Mouse (Mus musculus): ENCODE data around the gene Afmid. TPM values are rescaled to one million over a fixed set of nuclear protein-coding genes. Genes with fewer than 3 reads are reported as not detected.

Afmid gene
- total and polyA plus RNA-seq, 3 experiments: 3.3 to 3.8 TPM; not detected in 1

DNA sequence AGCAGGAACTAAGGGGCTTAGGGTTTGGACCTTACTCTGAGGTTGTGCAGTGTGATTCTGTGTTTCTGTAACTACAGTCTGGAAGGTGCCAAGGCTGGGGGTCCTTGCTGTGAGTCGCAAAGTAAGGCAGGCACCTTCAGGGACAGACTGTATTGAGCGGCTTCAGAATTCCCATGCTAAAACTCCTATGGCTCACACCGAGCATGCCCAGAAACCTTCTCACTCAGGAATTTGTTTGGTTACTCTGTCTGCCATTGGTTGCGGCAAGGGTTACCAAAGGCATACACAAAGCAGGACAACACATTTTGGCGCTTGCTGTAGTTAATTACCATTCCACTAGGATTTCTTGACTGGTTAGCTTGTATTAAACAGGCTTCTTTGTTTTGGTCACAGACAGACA lies 440 bp downstream of the Afmid start:
- TF ChIP-seq BHLHE40 (IDR thresholded peaks at IDR 0.05; ENCODE audit: borderline replicate concordance, low read depth, low read length) (no peak), CTCF (IDR thresholded peaks at IDR 0.05 in 2 of 3, conservative IDR thresholded peaks at IDR 0.05 in 1 of 3; ENCODE audit: control insufficient read depth in 1 of 3, insufficient read depth in 1 of 3, low read depth in 2 of 3, low read length in 3 of 3, poor library complexity in 1 of 3, severe bottlenecking in 1 of 3) (no peak), MYC (IDR thresholded peaks at IDR 0.05; ENCODE audit: low read depth, low read length) (no peak), MYB (IDR thresholded peaks at IDR 0.05; ENCODE audit: low read depth, low read length) (no peak), RAD21 (IDR thresholded peaks at IDR 0.05; ENCODE audit: low read depth, low read length) (no peak), SIN3A (IDR thresholded peaks at IDR 0.05; ENCODE audit: low read length) (no peak), GABPA (IDR thresholded peaks at IDR 0.05; ENCODE audit: low read depth, low read length) (no peak), JUND (IDR thresholded peaks at IDR 0.05; ENCODE audit: low read depth, low read length) (no peak), ELF1 (IDR thresholded peaks at IDR 0.05; ENCODE audit: low read depth, low read length) (no peak), ETS1 (IDR thresholded peaks at IDR 0.05; ENCODE audit: low read depth, low read length) (no peak), NELFE (IDR thresholded peaks at IDR 0.05; ENCODE audit: low read depth, low read length) (no peak), ZKSCAN1 (IDR thresholded peaks at IDR 0.05; ENCODE audit: low read depth, low read length) (no peak), ZNF384 (IDR thresholded peaks at IDR 0.05; ENCODE audit: low read depth, low read length) (no peak), CHD1 (IDR thresholded peaks at IDR 0.05; ENCODE audit: low read depth, low read length) (no peak), EP300 (IDR thresholded peaks at IDR 0.05; ENCODE audit: low read depth in 1 of 2, low read length in 2 of 2) (no peak), GATA1 (IDR thresholded peaks at IDR 0.05; ENCODE audit: low read depth, low read length) (no peak), POLR2AphosphoS2 (IDR thresholded peaks at IDR 0.05; ENCODE audit: low read length) (no peak), POLR2AphosphoS5 (IDR thresholded peaks at IDR 0.05; ENCODE audit: borderline replicate concordance, low read depth, low read length) (no peak), SMC3 (IDR thresholded peaks at IDR 0.05; ENCODE audit: low read depth, low read length) (no peak), CHD2 (IDR thresholded peaks at IDR 0.05; ENCODE audit: low read length) (no peak)
- H3K4me3 ChIP-seq (ENCODE audit: control insufficient read depth in 1 of 2, insufficient read depth in 1 of 2, low read depth in 2 of 2, low read length in 2 of 2): peak overlapping the region; percentile 41 to 80

DNA sequence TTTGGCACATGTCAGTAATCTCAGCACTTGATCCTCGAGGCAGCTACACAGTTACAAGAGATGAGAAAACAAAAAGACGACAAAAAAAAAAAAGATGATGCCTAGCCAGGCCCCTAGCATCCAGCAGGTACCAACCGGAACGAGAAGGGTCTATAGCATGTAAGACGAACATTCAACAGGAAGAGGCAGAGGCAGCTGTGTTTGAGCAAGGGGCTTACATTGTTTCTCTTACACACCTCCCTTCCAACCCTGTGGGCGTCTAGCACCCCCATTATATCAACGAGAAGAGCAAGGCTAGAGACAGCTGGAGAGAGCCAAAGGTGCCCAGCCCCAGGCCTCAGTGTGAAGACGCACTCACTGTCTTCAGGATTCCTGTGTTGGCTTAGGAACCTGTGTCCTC lies 1.2 kb downstream of the Afmid start:
- H3K79me2 ChIP-seq (ENCODE audit: control insufficient read depth, insufficient read depth, low read length, poor library complexity): peaks cover 24% of the 10 kb centered on the region
- H3K4me3 ChIP-seq (ENCODE audit: control insufficient read depth in 1 of 2, insufficient read depth in 1 of 2, low read depth in 2 of 2, low read length in 2 of 2): no peak overlapping the region
- H3K9me3 ChIP-seq (replicated peaks; ENCODE audit: insufficient read depth, low read length): no peaks in the 10 kb centered on the region
- no peak for DNase-seq (ENCODE audit: low read depth, low spot score)
- H3K27me3 ChIP-seq (ENCODE audit: control insufficient read depth in 1 of 2, insufficient read depth in 2 of 2, low read length in 2 of 2): no peaks in the 10 kb centered on the region
- peaks cover 0 to 46% of the 10 kb centered on the region in 2 experiments; a peak in 2 of 4 replicates for H3K36me3 ChIP-seq (ENCODE audit: control insufficient read depth in 1 of 2, insufficient read depth in 2 of 2, low read length in 2 of 2)
- H3K4me1 ChIP-seq (ENCODE audit: control insufficient read depth in 1 of 2, insufficient read depth in 2 of 2, low read length in 2 of 2): peaks cover 23 to 67% of the 10 kb centered on the region in 2 experiments
- 0 out of 2 replicates have a peak, but pooled peaks have one; percentile 21 for TF ChIP-seq MAX (IDR thresholded peaks at IDR 0.05; ENCODE audit: low read length)
- no peak for TF ChIP-seq MXI1 (IDR thresholded peaks at IDR 0.05; ENCODE audit: low read depth, low read length)
- no peak for TF ChIP-seq RCOR1 (IDR thresholded peaks at IDR 0.05; ENCODE audit: low read depth, low read length)
- 0 out of 2 replicates have a peak, but pooled peaks have one; percentile 7 for TF ChIP-seq ZNF384 (IDR thresholded peaks at IDR 0.05; ENCODE audit: low read depth, low read length)
- TF ChIP-seq HCFC1 (IDR thresholded peaks at IDR 0.05; ENCODE audit: low read depth, low read length): no peak
- TF ChIP-seq MYC (IDR thresholded peaks at IDR 0.05; ENCODE audit: low read depth, low read length): no peak
- no peak overlapping the region for H3K27ac ChIP-seq (ENCODE audit: control insufficient read depth, low read depth, low read length)
- no peak overlapping the region for H3K9ac ChIP-seq (ENCODE audit: control insufficient read depth, low read depth, low read length, poor library complexity, severe bottlenecking)

More for the DNA sequence above, 440 bp downstream of the Afmid start:
- DNase-seq (ENCODE audit: low read depth, low spot score): no peak
- peak overlapping the region; percentile 95 for H3K9ac ChIP-seq (ENCODE audit: control insufficient read depth, low read depth, low read length, poor library complexity, severe bottlenecking)
- peak overlapping the region; percentile 25 for H3K27ac ChIP-seq (ENCODE audit: control insufficient read depth, low read depth, low read length)
- H3K79me2 ChIP-seq (ENCODE audit: control insufficient read depth, insufficient read depth, low read length, poor library complexity): peaks cover 24% of the 10 kb centered on the region
- H3K27me3 ChIP-seq (ENCODE audit: control insufficient read depth in 1 of 2, insufficient read depth in 2 of 2, low read length in 2 of 2): no peaks in the 10 kb centered on the region
- peaks cover 23 to 60% of the 10 kb centered on the region in 2 experiments for H3K4me1 ChIP-seq (ENCODE audit: control insufficient read depth in 1 of 2, insufficient read depth in 2 of 2, low read length in 2 of 2)
- H3K9me3 ChIP-seq (replicated peaks; ENCODE audit: insufficient read depth, low read length): no peaks in the 10 kb centered on the region
- peaks cover 0 to 43% of the 10 kb centered on the region in 2 experiments; a peak in 2 of 4 replicates for H3K36me3 ChIP-seq (ENCODE audit: control insufficient read depth in 1 of 2, insufficient read depth in 2 of 2, low read length in 2 of 2)
